Mouse (Mus musculus): ENCODE measurements around the gene Arpc2.

GRCm38 (mm10) chr1:74275015-74275414, 39.1 kb downstream of the Arpc2 start:
- no peak for TF ChIP-seq CTCF (IDR thresholded peaks at IDR 0.05 in 2 of 3, conservative IDR thresholded peaks at IDR 0.05 in 1 of 3; ENCODE audit: control insufficient read depth in 1 of 3, insufficient read depth in 1 of 3, low read depth in 2 of 3, low read length in 3 of 3, poor library complexity in 1 of 3, severe bottlenecking in 1 of 3)
- no peak for TF ChIP-seq POLR2A (IDR thresholded peaks at IDR 0.05; ENCODE audit: control insufficient read depth in 1 of 2, insufficient read depth in 1 of 2, low read depth in 1 of 2, low read length in 2 of 2, poor library complexity in 1 of 2)
- no peak for TF ChIP-seq ELF1 (IDR thresholded peaks at IDR 0.05; ENCODE audit: low read depth, low read length)

Data from MEL (cell line).